Mouse (Mus musculus) MN1 (cell line): Measurements from ENCODE around the gene Lrrc36.

Experiments
- DNase-seq: peaks from one replicate; pipeline ENCODE4 v3.0.0-alpha.2; 2016; ENCODE audit warnings: low spot score

Gene Lrrc36

GRCm38 (mm10) chr8:105413391-105413790, at the start of gene Lrrc36, which contains the start of gene Kctd19:
Gene Lrrc36, plus strand, starts transcription at chr8:105413571.
Gene Kctd19, minus strand, starts transcription at chr8:105413502.
- no peak for DNase-seq

GRCm38 (mm10) chr8:105367107-105367506, 46.3 kb upstream of the Lrrc36 start:
- DNase-seq: peak; percentile 51

GRCm38 (mm10) chr8:105372473-105372872, 40.9 kb upstream of the Lrrc36 start:
- DNase-seq: no peak

- DNase-seq: no peak
Observed at GRCm38 (mm10) chr8:105373032-105373431, 40.3 kb upstream of the Lrrc36 start, which contains the start of gene Plekhg4. Gene Plekhg4, plus strand, starts transcription at chr8:105373274.

GRCm38 (mm10) chr8:105374513-105374966, 38.8 kb upstream of the Lrrc36 start:
- no peak for DNase-seq

- DNase-seq: peak; percentile 72
Observed at GRCm38 (mm10) chr8:105378673-105379072, 34.7 kb upstream of the Lrrc36 start.

- DNase-seq: no peak
Observed at GRCm38 (mm10) chr8:105380308-105380707, 33.1 kb upstream of the Lrrc36 start.

GRCm38 (mm10) chr8:105384070-105384469, 29.3 kb upstream of the Lrrc36 start:
- no peak for DNase-seq

- no peak for DNase-seq
Observed at GRCm38 (mm10) chr8:105387151-105387550, 26.2 kb upstream of the Lrrc36 start.

- DNase-seq: no peak
Observed at GRCm38 (mm10) chr8:105389096-105389495, 24.3 kb upstream of the Lrrc36 start.

- DNase-seq: no peak
Observed at GRCm38 (mm10) chr8:105393089-105393787, 20.1 kb upstream of the Lrrc36 start.

GRCm38 (mm10) chr8:105393915-105394314, 19.5 kb upstream of the Lrrc36 start:
- DNase-seq: no peak

- DNase-seq: peak; percentile 59
Observed at GRCm38 (mm10) chr8:105397747-105398146, 15.6 kb upstream of the Lrrc36 start.

- no peak for DNase-seq
Observed at GRCm38 (mm10) chr8:105400016-105400415, 13.4 kb upstream of the Lrrc36 start.

GRCm38 (mm10) chr8:105403467-105403866, 9.9 kb upstream of the Lrrc36 start:
- no peak for DNase-seq

GRCm38 (mm10) chr8:105404496-105404895, 8.9 kb upstream of the Lrrc36 start:
- no peak for DNase-seq

- DNase-seq: no peak
Observed at GRCm38 (mm10) chr8:105406416-105406815, 7.0 kb upstream of the Lrrc36 start.

GRCm38 (mm10) chr8:105408331-105408730, 5.0 kb upstream of the Lrrc36 start:
- DNase-seq: peak; percentile 20

GRCm38 (mm10) chr8:105409947-105410346, 3.4 kb upstream of the Lrrc36 start:
- peak; percentile 29 for DNase-seq

- DNase-seq: no peak
Observed at GRCm38 (mm10) chr8:105418992-105419391, 5.6 kb downstream of the Lrrc36 start.

GRCm38 (mm10) chr8:105419800-105420199, 6.4 kb downstream of the Lrrc36 start:
- DNase-seq: no peak

- DNase-seq: no peak
Observed at GRCm38 (mm10) chr8:105422006-105422405, 8.6 kb downstream of the Lrrc36 start.

- no peak for DNase-seq
Observed at GRCm38 (mm10) chr8:105426878-105427277, 13.5 kb downstream of the Lrrc36 start.
